Mouse (Mus musculus) embryonic facial prominence, embryonic 12.5 days (tissue): ENCODE measurements around the gene Dll1. TPM values are rescaled to one million over a fixed set of nuclear protein-coding genes. Genes with fewer than 3 reads are reported as not detected.

Source experiments
- polyA plus RNA-seq: library from polyadenylated mRNA; unstranded; fragments of >200 nt; fragmentation: Nextera tagmentation; extraction: Ambion mirVana; gene quantifications from 2 replicates; pipeline ENCODE4 v1.2.1, GENCODE M21; 2016

The Dll1 gene
- polyA plus RNA-seq, 1 experiment from 2014 or later, result 9.8 TPM

Other genes starting within 250 kb of the Dll1 start
- gene Fam120b, start 19.3 kb upstream of the Dll1 start, polyA plus RNA-seq, result 35.7 and 36.0 TPM in 2 replicates
- 244 and 252 TPM in 2 replicates for gene Psmb1, start 122.9 kb upstream of the Dll1 start, polyA plus RNA-seq
- gene Tbp, start 123.0 kb upstream of the Dll1 start, polyA plus RNA-seq, result 50.9 and 53.9 TPM in 2 replicates
- 47.1 and 52.7 TPM in 2 replicates for gene Pdcd2, start 150.4 kb upstream of the Dll1 start, polyA plus RNA-seq
- gene Prdm9, start 187.5 kb upstream of the Dll1 start, polyA plus RNA-seq, result 1.7 and 2.1 TPM in 2 replicates